Mouse (Mus musculus): ENCODE data around the gene Gbf1.

GRCm38 (mm10) chr19:46316846-46317545 is 164.7 kb downstream of the Gbf1 start:
- no peak for TF ChIP-seq CTCF (IDR thresholded peaks at IDR 0.05; ENCODE audit: control insufficient read depth, insufficient read depth, insufficient read length)
- no peak for TF ChIP-seq USF1 (IDR thresholded peaks at IDR 0.05; ENCODE audit: low read depth)
- no peak for TF ChIP-seq MYOD1 (IDR thresholded peaks at IDR 0.05; ENCODE audit: control insufficient read depth, insufficient read length, low read depth)
- no peak for TF ChIP-seq MYOG (IDR thresholded peaks at IDR 0.05; ENCODE audit: control insufficient read depth, extremely low read depth, insufficient read length)
- TF ChIP-seq MAX (IDR thresholded peaks at IDR 0.05): no peak
- TF ChIP-seq CEBPB (IDR thresholded peaks at IDR 0.05; ENCODE audit: low read depth): no peak
